Mouse (Mus musculus): ENCODE results near the gene Ptprm. TPM values are rescaled to one million over a fixed set of nuclear protein-coding genes. Genes with fewer than 3 reads are reported as not detected.
"Not testable (repeated sequence)": the region's sequence is repeated elsewhere in the genome, so short reads cannot be mapped to it uniquely, and the experiment has no call there.

Ptprm gene
- total RNA-seq, 2 experiments from 2014 or later, result 0.19 to 0.60 TPM

DNA sequence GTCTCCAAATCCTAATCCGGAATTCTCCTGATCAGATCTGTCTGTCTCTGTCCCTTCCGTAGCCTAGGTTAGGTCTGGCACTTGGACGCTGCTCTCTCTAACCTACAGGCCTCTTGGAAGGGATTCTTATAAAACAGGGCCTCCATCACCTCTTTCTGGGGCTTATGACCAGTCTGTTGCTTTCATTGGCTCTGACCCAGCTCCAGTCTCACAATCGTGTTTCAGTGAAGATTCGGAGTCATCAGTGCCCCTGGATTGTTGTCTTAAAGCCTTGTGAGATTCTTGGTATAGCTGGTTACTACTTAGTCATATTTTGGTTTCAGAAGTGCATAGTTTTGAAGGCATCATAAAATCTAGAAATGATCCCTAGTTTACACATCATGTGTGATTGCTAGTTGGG lies 428.6 kb downstream of the Ptprm start:
- no peak for ATAC-seq (replicated peaks; ENCODE audit: low FRiP score, poor library complexity, severe bottlenecking)

DNA sequence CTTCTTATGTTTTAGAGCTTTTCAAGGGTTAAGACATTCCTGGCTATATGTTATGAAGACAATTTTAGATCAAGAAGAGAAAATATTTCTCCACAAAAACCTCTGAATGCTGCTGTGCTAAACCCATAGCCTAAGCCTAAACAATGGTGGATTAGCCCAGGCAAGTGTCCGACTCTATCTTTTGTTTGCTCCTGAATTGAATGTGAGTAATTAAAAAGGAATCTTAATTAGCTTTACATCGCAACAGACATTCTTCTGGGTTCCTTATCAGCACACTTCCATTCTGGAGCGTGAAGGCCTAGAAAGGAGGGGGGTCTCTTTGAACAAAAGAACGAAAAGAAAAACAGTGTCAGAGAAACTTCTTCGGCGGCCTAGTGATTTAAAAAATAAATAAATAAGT lies 439.6 kb downstream of the Ptprm start:
- no peak for ATAC-seq (replicated peaks; ENCODE audit: low FRiP score, poor library complexity, severe bottlenecking)

GRCm38 (mm10) chr17:66912533-66912932 lies 441.7 kb downstream of the Ptprm start:
- no peak for ATAC-seq (replicated peaks; ENCODE audit: low FRiP score, poor library complexity, severe bottlenecking)

DNA sequence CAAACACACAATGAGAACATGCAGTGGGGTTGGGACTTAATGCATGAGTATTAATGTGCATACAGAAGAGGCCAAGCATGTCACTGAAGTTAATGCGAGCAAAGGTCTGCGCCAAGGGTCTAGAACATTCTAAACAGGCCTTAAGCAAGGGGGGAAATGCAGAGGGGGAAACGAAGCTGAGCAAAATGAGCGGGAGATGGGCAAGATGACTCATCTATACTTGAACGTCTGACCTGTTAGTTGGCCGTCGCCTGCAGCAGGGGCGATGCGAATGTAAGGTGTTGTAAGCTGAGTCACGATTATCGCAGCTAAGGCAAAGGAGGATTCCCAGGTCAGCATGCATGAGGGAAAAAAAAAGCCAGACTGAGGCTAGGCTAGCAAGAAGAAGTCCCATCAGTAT lies 442.1 kb downstream of the Ptprm start:
- no peak for ATAC-seq (replicated peaks; ENCODE audit: low FRiP score, poor library complexity, severe bottlenecking)

DNA sequence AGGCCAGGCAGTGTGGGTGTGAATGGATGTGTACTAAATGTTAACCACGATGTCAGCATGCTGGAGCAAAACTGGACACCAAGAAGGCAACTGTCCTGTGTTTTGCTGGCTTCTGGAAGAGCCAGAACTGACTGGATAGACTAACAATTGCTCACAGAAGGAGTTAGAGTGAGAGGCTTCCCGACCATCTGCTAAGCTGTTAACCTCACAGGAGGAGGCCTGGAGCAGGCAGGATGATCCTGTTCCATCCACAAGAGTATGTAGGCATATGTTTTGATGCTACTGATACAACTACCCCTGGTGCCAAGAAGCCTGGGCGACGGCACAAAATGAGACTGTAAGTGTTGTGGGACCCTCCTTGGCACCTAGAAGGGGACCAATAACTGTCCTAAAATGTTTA lies 444.4 kb downstream of the Ptprm start:
- ATAC-seq (replicated peaks; ENCODE audit: low FRiP score, poor library complexity, severe bottlenecking), result no peak

DNA sequence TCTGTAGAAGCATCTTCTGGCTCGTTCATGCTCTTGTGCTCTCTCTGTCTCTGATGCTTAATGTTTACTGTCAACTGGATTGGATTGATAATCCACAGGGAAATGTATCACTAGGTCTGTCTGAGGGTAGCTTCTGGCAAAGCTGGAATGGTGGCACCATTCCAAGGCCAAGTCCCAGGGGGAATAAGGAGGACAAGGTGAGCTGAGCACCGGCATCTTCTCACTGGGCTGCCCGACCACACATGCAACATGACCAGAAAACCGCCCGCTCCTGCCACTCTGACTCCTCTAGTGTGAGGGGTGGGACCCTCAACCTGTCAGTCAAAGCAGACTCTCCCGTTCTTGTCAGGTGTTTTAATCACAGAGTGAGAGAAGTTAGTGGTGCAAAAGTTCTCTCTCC lies 445.3 kb downstream of the Ptprm start:
- ATAC-seq (replicated peaks; ENCODE audit: low FRiP score, poor library complexity, severe bottlenecking), result no peak

- no peak for ATAC-seq (replicated peaks; ENCODE audit: low FRiP score, poor library complexity, severe bottlenecking)
These were observed 460.1 kb downstream of the Ptprm start for GRCm38 (mm10) chr17:66894181-66894580.

DNA sequence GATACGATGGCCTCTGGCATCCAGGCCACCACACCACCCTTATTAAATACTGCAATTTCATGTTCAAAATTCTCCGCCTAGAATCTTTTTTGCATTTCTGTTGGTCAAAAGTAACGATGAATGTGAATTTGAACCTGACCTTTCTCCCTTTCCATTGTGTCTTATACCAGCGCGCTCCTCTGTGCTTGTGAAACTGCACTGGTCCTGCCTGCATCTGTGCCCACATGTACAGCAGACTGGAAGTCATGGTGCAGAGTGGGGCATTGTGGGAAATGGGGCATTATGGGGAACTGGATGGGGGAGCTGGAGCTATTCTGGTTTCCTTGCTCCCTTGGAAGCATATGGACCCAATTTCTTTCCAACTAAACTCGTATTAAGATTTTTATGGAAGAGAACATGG lies 462.3 kb downstream of the Ptprm start:
- no peak for ATAC-seq (replicated peaks; ENCODE audit: low FRiP score, poor library complexity, severe bottlenecking)

- ATAC-seq (replicated peaks; ENCODE audit: low FRiP score, poor library complexity, severe bottlenecking), result no peak
These were observed 463.0 kb downstream of the Ptprm start for GRCm38 (mm10) chr17:66891067-66891862.

GRCm38 (mm10) chr17:66882304-66882703 lies 472.0 kb downstream of the Ptprm start:
- ATAC-seq (replicated peaks; ENCODE audit: low FRiP score, poor library complexity, severe bottlenecking), result no peak

- ATAC-seq (replicated peaks; ENCODE audit: low FRiP score, poor library complexity, severe bottlenecking), result no peak
These were observed 473.1 kb downstream of the Ptprm start for GRCm38 (mm10) chr17:66880969-66881701.

DNA sequence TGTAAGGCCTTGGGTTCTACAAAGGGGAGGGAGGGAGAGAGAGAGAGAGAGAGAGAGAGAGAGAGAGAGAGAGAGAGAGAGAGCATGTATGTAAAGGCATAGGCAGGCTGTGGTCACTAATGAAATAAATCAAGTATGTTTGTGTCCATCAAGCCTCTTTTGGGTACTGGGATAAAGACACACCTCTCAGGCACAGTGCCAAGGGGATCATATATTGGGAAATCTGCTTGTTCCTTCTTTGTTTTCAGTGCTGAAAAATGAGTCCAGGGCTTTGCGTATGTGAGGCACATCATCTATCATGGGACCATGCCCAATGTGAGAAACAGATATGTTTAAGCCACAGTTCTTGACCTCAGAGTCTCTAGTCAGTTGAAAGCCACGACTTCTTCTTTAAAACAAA lies 475.1 kb downstream of the Ptprm start:
- no peak for ATAC-seq (replicated peaks; ENCODE audit: low FRiP score, poor library complexity, severe bottlenecking)

- no peak for ATAC-seq (replicated peaks; ENCODE audit: low FRiP score, poor library complexity, severe bottlenecking)
These were observed 476.7 kb downstream of the Ptprm start for GRCm38 (mm10) chr17:66877582-66877981.

DNA sequence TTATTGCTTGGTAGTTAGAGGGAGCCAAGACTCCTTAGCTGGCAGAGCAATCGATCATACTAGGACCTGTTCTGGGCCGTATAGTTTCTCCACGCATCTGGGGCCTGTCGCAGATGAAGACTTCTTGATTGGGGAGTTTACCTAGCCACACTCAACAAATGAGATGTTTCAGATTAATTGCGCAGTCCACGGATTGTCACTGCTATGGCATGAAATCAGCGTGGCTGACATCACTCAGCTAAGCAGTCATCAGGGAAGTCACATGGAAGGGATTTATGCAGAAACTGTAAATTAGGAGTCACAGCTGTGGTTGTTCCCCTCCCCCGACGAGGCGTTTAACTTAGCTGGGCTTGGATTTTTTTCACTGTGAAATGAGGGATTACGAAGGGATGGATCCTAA lies 479.4 kb downstream of the Ptprm start:
- no peak for ATAC-seq (replicated peaks; ENCODE audit: low FRiP score, poor library complexity, severe bottlenecking)

DNA sequence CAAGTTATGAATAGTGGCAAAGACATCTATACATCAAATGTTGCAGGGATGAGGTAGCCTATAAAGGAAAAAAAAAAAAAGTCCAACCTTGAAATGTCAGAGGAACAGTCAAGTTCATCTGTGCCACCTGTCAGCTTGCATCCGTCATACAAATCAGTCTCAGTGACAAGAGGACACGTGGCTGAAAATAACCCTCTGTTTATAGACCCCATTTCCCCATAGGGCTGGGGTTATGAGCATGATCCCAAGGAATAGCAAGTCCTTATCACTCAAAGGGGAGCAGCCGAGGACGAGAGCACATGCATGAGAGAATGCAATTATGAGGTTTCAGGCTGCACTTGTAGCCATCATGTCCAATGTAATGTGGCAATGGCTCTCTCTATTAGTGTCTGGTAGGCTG lies 482.9 kb downstream of the Ptprm start:
- no peak for ATAC-seq (replicated peaks; ENCODE audit: low FRiP score, poor library complexity, severe bottlenecking)

DNA sequence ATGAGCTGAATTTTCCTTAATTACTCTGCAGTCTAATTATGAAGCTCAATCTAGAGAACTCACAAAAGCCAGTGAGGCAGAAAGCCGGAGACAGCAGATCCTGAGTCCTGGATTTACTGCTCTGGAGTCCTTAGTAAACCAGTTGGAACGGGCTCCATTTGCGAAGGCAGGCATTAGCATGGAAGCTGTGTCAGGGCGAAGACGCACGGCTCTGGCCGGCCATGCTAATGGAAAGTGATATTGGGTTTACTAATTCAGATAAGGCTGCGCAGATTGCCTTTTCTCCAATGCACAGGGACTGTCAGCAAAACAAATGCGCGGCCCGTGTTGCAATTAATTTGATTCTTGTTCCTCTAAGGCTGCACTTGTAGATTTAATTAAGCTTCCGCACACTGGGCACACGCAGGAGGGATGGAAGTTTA lies 484.7 kb downstream of the Ptprm start:
- ATAC-seq (replicated peaks; ENCODE audit: low FRiP score, poor library complexity, severe bottlenecking), result no peak

DNA sequence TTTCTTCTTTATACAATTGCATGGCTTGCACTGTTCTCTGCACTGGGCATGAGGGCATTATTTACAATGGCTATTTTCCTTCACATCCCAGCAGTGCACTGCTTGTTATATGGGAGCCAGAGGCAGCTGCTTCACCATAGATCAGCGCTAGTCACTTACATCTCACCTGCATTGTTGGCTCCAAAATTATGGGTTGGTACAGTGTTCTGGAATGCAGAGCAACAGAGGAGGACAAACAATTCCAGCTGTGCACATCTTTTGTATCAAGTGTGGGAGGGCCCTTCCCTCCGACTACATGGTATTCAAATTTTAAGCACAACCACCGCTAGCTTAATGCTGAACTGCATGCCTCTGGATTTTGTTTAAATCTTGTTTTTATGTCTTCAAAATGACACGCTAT lies 489.8 kb downstream of the Ptprm start:
- ATAC-seq (replicated peaks; ENCODE audit: low FRiP score, poor library complexity, severe bottlenecking), result no peak

GRCm38 (mm10) chr17:66861557-66861956 lies 492.7 kb downstream of the Ptprm start:
- ATAC-seq (replicated peaks; ENCODE audit: low FRiP score, poor library complexity, severe bottlenecking), result no peak

GRCm38 (mm10) chr17:66858757-66859156 lies 495.5 kb downstream of the Ptprm start:
- no peak for ATAC-seq (replicated peaks; ENCODE audit: low FRiP score, poor library complexity, severe bottlenecking)

DNA sequence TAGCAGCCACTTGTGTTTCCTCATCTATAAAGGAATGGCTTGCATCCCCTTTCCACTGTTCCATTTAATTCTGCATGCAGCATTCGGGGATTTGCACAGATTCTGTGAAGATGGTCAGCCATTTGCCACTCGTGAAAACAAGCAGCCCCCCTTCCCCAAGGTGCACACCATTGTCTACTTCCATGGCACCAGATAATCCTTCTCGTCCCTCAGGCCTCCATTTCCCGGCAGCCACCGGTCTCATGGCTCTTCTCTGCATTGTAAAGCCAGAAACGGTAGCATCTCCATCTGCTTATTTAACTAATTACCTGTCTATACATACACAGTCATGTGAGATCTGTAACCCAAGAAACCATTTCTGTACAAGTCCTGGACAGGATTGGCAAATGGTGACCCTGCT lies 501.8 kb downstream of the Ptprm start:
- ATAC-seq (replicated peaks; ENCODE audit: low FRiP score, poor library complexity, severe bottlenecking), result no peak

DNA sequence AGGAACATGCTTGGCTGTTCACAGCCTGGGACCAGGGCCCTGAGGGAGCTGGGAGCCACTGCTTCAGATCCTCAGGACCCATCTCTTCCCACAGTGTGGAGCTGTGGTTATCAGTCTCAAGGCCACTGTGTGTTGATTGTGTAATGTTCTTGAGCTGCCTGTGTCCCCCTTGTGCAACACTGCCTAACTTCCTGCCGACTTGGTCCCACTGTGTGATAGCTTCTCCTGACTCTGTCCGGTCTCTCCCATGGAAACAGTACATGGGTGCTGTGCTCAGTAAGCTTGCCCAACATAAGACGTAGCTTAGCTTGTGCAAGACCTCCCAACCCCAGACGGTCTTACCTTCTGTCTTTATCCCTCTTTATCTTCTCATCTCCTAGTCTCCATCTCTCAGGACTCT lies 507.2 kb downstream of the Ptprm start:
- not testable (repeated sequence) for ATAC-seq (replicated peaks; ENCODE audit: low FRiP score, poor library complexity, severe bottlenecking)
